Mouse (Mus musculus) midbrain, embryonic 16.5 days (tissue): Measurements from ENCODE around the gene Lrrc26. TPM values are rescaled to one million over a fixed set of nuclear protein-coding genes. Genes with fewer than 3 reads are reported as not detected.
A peak's percentile ranks its signal among the peaks of the same experiment; 100 is the strongest.

ENCODE experiments used
- ATAC-seq: fragments of 200-750 bp; cut with Nextera tagmentation; 2 replicates; pipeline ENCODE4 v1.8.0; 2017; ENCODE audit warnings: moderate TSS enrichment
- H3K27ac ChIP-seq: fragments of 300-500 bp; sonication (generic); 2 replicates; pipeline ENCODE4 v1.5.1; 2014; ENCODE audit warnings: mild to moderate bottlenecking, low read length, mixed read lengths
- H3K27me3 ChIP-seq: fragments of 300-500 bp; sonication (generic); 2 replicates; pipeline ENCODE4 v1.6.1; 2014; ENCODE audit warnings: low read depth, low read length, mixed read lengths; ENCODE audit not compliant: control insufficient read depth, insufficient read depth
- H3K36me3 ChIP-seq: fragments of 300-500 bp; sonication (generic); 2 replicates; pipeline ENCODE4 v1.6.1; 2014; ENCODE audit warnings: mild to moderate bottlenecking, low read length, moderate library complexity, mixed read lengths; ENCODE audit not compliant: control insufficient read depth, insufficient read depth
- H3K4me1 ChIP-seq: fragments of 300-500 bp; sonication (generic); 2 replicates; pipeline ENCODE4 v1.6.1; 2014; ENCODE audit warnings: mild to moderate bottlenecking, low read length, mixed read lengths; ENCODE audit not compliant: control insufficient read depth, insufficient read depth
- H3K4me2 ChIP-seq: fragments of 300-500 bp; sonication (generic); 2 replicates; pipeline ENCODE4 v1.6.1; 2014; ENCODE audit warnings: mild to moderate bottlenecking, low read length, mixed read lengths
- H3K4me3 ChIP-seq: fragments of 300-500 bp; sonication (generic); 2 replicates; pipeline ENCODE4 v1.5.1; 2014; ENCODE audit warnings: low read depth, mild to moderate bottlenecking, low read length, moderate library complexity, mixed read lengths
- H3K9ac ChIP-seq: fragments of 300-500 bp; sonication (generic); 2 replicates; pipeline ENCODE4 v1.6.1; 2014; ENCODE audit warnings: low read depth, low read length, mixed read lengths
- H3K9me3 ChIP-seq: fragments of 300-500 bp; sonication (generic); replicated peaks from 2 replicates; pipeline ENCODE4 v1.6.1; 2014; ENCODE audit warnings: mild to moderate bottlenecking, low read length, mixed read lengths; ENCODE audit not compliant: control insufficient read depth, poor library complexity, severe bottlenecking
- WGBS: fragments of 180-500 bp; shearing (Covaris S2); extraction: QIAGEN DNeasy Blood & Tissue Kit; methylation state at CpG from one replicate; pipeline ENCODE4 v1.1.7; 2014; 5-methylcytosine and 5-hydroxymethylcytosine counted together
- polyA plus RNA-seq: library from polyadenylated mRNA; unstranded; fragments of >200 nt; fragmentation: Nextera tagmentation; extraction: Ambion mirVana; gene quantifications from 2 replicates; pipeline ENCODE4 v1.2.1, GENCODE M21; 2015

The Lrrc26 gene
- polyA plus RNA-seq, 1 experiment from 2014 or later, result not detected

DNA sequence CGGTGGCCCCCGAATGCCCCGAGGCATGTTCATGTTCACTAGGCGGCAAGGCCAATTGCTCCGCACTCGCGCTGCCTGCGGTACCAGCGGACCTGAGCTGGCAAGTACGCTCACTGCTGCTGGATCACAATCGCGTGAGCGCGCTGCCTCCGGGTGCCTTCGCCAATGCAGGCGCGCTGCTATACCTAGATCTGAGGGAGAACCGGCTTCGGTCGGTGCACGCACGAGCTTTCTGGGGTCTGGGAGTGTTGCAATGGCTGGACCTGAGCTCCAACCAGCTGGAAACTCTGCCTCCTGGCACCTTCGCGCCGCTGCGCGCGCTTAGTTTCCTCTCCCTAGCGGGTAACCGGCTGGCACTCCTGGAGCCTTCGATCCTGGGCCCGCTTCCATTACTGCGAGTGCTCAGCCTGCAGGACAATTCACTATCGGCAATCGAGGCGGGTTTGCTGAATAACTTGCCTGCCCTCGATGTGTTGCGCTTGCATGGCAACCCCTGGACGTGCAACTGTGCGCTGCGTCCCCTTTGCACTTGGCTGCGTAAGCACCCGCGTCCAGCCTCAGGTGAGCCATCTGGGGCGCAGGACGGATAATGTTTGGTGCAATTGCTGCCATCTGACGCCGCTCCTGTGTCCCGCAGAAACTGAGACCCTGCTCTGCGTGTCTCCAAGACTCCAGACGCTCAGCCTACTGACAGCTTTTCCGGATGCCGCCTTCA is 543 bp downstream of the Lrrc26 start:
- H3K4me3 ChIP-seq, result peak overlapping the region; percentile 5
- H3K9ac ChIP-seq, result peak overlapping the region; percentile 42; the same call in 1 of the 2 replicates
- peak overlapping the region; percentile 35 for H3K4me2 ChIP-seq
- H3K4me1 ChIP-seq, result peaks cover 23% of the 10 kb centered on the region
- no peak overlapping the region for H3K27ac ChIP-seq
- H3K27me3 ChIP-seq, result peaks cover 62% of the 10 kb centered on the region
- peaks cover 18% of the 10 kb centered on the region for H3K36me3 ChIP-seq
- ATAC-seq, result peak; percentile 65
- 1% methylated on average over 54 of the region's 54 CpGs for WGBS
- no peaks in the 10 kb centered on the region for H3K9me3 ChIP-seq

DNA sequence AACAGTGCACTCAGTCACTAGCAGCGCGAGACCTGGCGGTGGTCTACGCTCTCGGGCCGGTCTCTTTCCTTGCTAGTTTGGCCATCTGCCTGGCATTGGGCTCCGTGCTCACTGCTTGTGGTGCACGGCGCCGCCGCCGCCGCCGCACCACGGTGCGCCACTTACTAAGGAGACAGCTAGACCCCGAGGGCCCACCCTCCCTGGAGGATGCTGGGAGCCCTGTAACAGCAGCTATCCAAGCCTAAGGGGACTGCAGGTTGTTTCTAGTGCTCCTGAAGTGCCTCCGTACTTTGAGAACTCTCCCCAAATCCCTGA is 1.1 kb downstream of the Lrrc26 start:
- peak; percentile 29 for ATAC-seq
- Histone ChIP-seq H3K9me3 (no peaks in the 10 kb centered on the region), H3K4me2 (peak overlapping the region; percentile 35), H3K9ac (peak overlapping the region; percentile 42; the same call in 1 of the 2 replicates), H3K36me3 (peaks cover 18% of the 10 kb centered on the region; the same call in 1 of the 2 replicates), H3K4me1 (peaks cover 23% of the 10 kb centered on the region), H3K27me3 (peaks cover 62% of the 10 kb centered on the region), H3K4me3 (peak overlapping the region; percentile 5), H3K27ac (no peak overlapping the region)
- WGBS, result 1% methylated on average over 18 of the region's 18 CpGs

DNA sequence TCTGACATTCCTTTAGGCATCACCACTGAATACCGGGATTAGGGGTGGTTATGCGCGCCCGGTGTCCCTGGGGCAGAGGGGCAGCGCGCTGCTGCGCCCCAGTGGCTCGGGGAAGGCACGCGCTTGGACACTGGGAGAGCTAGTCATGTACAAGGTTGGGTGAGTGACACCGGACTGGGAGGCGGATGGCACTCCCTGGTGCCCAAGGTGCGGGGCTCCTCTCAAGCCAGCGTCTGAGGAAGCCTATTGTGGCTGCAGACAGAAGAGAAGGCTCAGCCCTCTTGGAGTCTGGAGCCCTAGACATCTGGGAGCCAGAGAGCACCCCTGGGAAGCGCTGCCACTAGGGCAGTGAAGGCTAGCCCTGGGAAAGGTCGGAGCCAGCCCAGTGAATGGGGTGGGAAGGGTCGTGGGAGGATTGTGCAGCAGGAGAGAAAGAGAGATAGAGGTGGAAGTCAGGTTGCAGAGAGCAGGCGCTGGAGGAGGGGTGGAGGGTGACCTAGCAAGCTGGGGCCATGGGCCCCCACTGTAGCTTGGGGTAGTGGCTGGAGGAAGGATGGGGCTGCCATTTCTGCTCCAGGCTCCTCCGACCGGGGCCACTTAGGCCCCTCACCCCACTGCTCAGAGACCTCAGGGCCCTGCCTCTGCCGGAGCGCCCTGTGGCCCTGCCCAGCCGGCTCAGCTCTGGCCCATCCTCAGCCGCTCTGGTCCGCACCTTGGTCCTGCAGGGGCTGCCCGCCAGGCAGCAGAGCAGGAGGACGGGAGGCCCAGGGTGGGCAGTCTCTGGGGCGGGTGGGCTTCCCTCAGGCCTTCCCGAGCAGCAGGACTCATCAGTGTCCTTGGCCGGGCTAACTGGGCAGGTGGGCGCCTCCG is 1.7 kb downstream of the Lrrc26 start:
- Histone ChIP-seq H3K9me3 (no peaks in the 10 kb centered on the region), H3K4me3 (peak overlapping the region; percentile 5; the same call in 1 of the 2 replicates), H3K9ac (no peak overlapping the region; the same call in 1 of the 2 replicates), H3K27ac (no peak overlapping the region), H3K27me3 (peaks cover 62% of the 10 kb centered on the region), H3K36me3 (peaks cover 21% of the 10 kb centered on the region), H3K4me2 (peak overlapping the region; percentile 35), H3K4me1 (peaks cover 23% of the 10 kb centered on the region)
- no peak for ATAC-seq
- 7% methylated on average over 30 of the region's 32 CpGs for WGBS

DNA sequence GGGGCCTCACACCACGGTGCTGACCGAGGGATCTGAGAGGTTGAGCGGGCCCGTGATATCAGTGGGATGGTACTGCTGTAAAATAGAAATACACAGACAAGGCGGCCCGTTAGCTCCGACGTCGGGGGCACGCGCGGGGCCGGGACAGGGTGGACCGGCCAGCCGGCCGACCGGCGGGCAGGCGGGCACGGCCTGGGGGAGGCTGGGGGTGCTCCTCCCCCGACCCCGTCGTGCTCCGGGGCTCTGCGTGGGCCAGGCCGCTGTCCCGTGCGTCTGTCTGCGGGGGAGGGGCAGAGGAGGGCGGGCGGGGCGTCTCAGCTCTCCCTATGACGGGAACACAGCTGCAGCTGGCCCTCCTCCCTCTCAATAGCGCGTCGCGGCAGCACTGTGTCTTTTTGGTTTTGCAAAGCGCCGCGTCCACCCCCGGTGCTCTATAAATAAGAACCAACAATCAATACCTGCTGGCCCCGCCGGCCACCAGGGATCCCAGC is 2.4 kb downstream of the Lrrc26 start:
- WGBS, result 6% methylated on average over 39 of the region's 43 CpGs
- H3K4me1 ChIP-seq, result peaks cover 23% of the 10 kb centered on the region
- H3K27me3 ChIP-seq, result peaks cover 62% of the 10 kb centered on the region
- no peak overlapping the region for H3K27ac ChIP-seq
- peak overlapping the region; percentile 29; the same call in 1 of the 2 replicates for H3K4me2 ChIP-seq
- no peak overlapping the region for H3K9ac ChIP-seq
- H3K36me3 ChIP-seq, result peaks cover 27% of the 10 kb centered on the region
- ATAC-seq, result no peak
- H3K9me3 ChIP-seq, result no peaks in the 10 kb centered on the region
- peak overlapping the region; percentile 20 for H3K4me3 ChIP-seq

DNA sequence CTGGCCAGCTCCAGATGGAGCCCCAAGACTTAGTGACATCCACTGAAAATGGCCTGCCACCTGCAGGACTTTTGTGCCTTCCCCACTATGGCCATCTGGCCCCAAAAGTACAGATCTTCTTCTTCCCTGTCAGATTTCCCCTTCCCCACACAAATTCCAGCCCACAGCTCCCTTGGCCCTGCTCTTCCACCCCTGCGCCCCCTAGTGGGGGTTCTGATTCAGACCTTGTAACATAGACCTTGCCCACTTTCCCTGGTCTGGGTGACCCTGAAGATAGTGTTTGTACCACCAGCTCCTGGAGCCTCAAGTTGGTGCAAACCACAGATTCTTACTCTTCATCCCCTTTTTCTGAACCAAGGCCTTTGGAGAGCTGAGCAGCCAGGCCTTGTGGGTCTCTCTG is 3.1 kb downstream of the Lrrc26 start:
- H3K4me2 ChIP-seq, result no peak overlapping the region
- H3K9ac ChIP-seq, result no peak overlapping the region
- no peak for ATAC-seq
- peaks cover 30% of the 10 kb centered on the region for H3K36me3 ChIP-seq
- 0% methylated on average over 1 of the region's 1 CpGs for WGBS
- peaks cover 62% of the 10 kb centered on the region for H3K27me3 ChIP-seq
- no peaks in the 10 kb centered on the region for H3K9me3 ChIP-seq
- H3K4me1 ChIP-seq, result peaks cover 23% of the 10 kb centered on the region
- H3K4me3 ChIP-seq, result no peak overlapping the region
- H3K27ac ChIP-seq, result no peak overlapping the region

DNA sequence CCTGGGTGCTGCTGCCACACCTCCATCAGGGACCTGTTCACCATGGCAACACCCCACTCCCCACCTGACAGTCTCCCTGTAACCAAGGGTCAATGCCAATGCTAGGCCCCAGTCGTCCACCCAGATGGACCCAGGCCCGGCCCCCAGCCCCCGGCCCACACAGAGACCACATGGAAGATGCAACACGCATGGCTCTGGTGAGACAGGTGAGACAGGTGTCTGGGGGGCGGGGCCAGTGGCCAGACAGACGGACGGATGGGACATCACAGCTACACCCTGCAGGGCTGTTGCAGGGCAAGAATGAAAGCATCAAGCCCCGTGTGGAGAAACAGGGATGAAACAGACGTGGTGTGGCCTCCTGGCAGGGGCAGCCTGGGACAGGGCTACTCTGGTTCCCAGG is 4.0 kb downstream of the Lrrc26 start:
- 77% methylated on average over 9 of the region's 9 CpGs for WGBS
- peaks cover 23% of the 10 kb centered on the region for H3K4me1 ChIP-seq
- ATAC-seq, result no peak
- no peak overlapping the region for H3K27ac ChIP-seq
- H3K27me3 ChIP-seq, result peaks cover 55% of the 10 kb centered on the region
- no peak overlapping the region for H3K9ac ChIP-seq
- peaks cover 32% of the 10 kb centered on the region for H3K36me3 ChIP-seq
- H3K4me3 ChIP-seq, result no peak overlapping the region
- H3K9me3 ChIP-seq, result no peaks in the 10 kb centered on the region
- H3K4me2 ChIP-seq, result no peak overlapping the region

DNA sequence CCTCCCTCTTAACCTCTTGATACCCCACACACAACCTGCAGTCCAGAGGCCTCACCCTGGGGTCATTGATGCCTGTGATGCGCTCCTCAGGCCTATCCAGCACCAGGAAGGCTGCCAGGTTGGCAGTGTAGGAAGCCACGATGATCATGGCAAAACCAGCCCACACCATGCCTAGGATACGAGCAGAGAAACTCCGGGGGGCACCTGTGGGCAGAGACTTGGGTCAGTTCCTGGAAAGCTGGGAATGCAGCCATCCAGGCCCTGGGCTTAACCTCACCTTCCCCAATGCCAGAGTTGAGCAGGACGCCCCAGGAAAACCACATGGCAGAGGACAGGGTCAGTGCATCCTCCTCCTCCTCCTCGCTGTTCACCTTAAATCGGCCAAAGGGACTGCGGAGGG is 7.4 kb downstream of the Lrrc26 start:
- Histone ChIP-seq H3K4me3 (no peak overlapping the region), H3K36me3 (peaks cover 38% of the 10 kb centered on the region), H3K4me2 (no peak overlapping the region), H3K27me3 (peaks cover 28% of the 10 kb centered on the region), H3K4me1 (peaks cover 4% of the 10 kb centered on the region), H3K9ac (no peak overlapping the region), H3K9me3 (no peaks in the 10 kb centered on the region), H3K27ac (no peak overlapping the region)
- ATAC-seq, result no peak
- WGBS, result 81% methylated on average over 8 of the region's 8 CpGs

DNA sequence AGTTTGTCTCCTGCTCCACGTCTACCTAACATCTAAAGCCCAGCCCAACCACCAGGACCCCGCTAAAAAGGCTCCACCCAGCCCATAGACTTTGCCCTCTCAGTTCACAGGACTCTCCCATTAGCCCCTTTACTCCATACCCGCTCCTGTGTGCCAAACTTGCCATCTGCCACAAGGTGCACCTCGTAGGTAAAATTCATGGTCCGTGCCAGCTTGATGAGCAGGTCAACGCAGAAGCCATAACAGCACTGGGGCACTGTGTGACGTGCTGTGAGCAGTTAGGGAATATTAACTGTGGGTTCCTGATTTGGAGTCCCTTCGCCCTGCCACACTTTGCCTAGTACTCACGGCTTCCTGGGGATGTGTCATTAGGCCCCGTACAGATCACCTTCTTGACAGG is 8.3 kb downstream of the Lrrc26 start:
- Histone ChIP-seq H3K27ac (no peak overlapping the region), H3K4me1 (no peaks in the 10 kb centered on the region), H3K27me3 (peaks cover 22% of the 10 kb centered on the region), H3K9ac (no peak overlapping the region), H3K9me3 (no peaks in the 10 kb centered on the region), H3K36me3 (peaks cover 41% of the 10 kb centered on the region), H3K4me3 (no peak overlapping the region), H3K4me2 (no peak overlapping the region)
- ATAC-seq, result no peak
- 85% methylated on average over 10 of the region's 10 CpGs for WGBS

DNA sequence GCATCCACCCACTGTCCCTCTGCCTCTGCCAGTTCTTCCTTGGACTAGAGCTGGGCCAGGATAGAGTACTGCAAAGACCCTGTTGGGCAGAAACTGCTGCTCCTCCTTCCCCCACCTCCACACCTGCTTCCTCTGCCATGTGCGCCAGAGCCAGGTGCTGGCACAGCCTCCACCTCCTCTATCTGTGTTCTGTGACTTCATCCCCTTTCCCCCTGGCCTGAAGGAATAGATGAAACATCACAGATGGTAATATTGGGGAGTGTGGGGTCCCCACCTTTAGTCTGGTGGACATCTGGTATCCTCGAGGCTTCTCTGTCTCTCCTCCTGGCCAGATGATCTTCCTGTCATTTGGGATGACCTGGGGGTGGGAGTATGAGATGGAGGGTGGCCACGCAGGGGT is 13.7 kb downstream of the Lrrc26 start:
- peaks cover 18% of the 10 kb centered on the region for H3K27me3 ChIP-seq
- H3K4me3 ChIP-seq, result no peak overlapping the region
- H3K27ac ChIP-seq, result no peak overlapping the region
- no peak overlapping the region for H3K4me2 ChIP-seq
- peaks cover 6% of the 10 kb centered on the region for H3K4me1 ChIP-seq
- no peaks in the 10 kb centered on the region for H3K9me3 ChIP-seq
- H3K36me3 ChIP-seq, result peaks cover 12% of the 10 kb centered on the region
- 83% methylated on average over 3 of the region's 3 CpGs for WGBS
- ATAC-seq, result no peak
- H3K9ac ChIP-seq, result no peak overlapping the region
